Mouse (Mus musculus) telencephalon, adult 2 months (tissue): Measurements from ENCODE around the gene Ccdc14.
"Not testable (repeated sequence)": the region's sequence is repeated elsewhere in the genome, so short reads cannot be mapped to it uniquely, and the experiment has no call there.

Source experiments
- DNase-seq: peaks from one replicate; pipeline ENCODE4 v3.0.0-alpha.2; 2011; ENCODE audit warnings: low read depth, low spot score

Ccdc14 gene

DNA sequence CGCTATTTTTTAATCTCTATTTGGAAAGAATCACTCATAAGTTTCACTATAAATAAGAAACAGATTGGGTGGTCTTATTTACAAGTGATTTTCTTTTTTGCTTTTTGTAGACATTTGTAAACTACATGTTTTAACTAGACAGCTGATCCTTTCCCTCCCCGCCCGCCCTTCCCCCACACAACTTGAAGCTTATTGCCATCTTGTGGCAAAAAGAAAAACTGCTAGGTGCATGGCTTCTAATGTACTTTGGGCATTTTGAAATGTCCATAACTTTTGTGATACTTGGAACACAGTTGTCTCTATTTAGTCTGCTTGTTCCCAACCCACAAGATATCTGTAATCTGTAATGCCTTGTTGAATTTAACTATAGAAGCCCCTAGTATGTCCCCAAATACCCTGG lies 21.1 kb downstream of the Ccdc14 start:
- DNase-seq: no peak

- DNase-seq: no peak
These were observed 34.7 kb downstream of the Ccdc14 start for GRCm38 (mm10) chr16:34725156-34725555.

GRCm38 (mm10) chr16:34728610-34729009 lies 38.2 kb downstream of the Ccdc14 start:
- not testable (repeated sequence) for DNase-seq

DNA sequence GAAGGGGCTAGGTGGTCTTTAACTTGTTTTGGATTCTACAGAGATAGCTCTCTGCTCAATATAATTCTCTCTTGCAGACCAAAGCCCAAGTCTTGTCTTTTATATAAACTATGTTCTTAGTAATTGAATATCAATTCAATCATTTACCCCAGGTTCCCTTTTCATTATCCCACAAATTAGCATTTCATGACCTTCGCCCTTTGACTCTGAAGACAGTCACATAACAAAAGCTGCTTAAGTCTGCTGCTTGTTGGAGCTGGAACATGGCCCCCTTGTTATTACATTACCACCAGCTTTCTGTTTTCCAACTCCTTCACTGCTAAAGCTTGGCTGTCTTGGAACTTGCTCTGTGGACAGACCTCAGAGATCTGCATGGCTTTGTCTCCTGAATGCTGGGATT lies 39.0 kb downstream of the Ccdc14 start:
- DNase-seq: no peak

DNA sequence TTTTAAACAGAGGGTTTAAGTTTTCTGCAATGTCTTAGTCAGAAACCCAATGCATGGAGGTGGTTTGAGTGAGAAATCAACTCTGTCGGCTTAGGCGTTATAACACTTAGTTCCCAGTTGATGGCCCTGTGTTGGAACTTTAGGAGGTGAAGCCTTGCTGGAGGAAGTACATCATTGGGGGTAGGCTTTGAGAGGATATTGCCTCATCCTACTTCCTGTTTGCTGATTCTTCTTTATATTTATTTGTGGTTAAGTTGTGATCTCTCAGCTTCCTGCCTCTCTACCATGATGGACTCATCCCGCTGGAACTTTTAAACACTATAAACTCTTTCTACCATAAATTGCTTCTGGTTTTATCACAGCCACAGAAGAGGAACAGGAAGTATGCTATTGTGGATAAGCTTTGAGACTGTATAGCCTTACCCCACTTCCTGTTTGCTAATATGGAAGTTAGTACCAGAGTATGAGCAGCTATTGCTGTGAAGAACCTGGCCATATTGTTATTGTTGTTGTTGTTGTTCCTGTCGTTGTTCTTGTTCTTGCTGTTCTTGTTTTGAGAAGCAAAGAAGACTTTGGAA lies 48.3 kb downstream of the Ccdc14 start:
- no peak for DNase-seq

GRCm38 (mm10) chr16:34742930-34743329 lies 52.5 kb downstream of the Ccdc14 start:
- DNase-seq: no peak

DNA sequence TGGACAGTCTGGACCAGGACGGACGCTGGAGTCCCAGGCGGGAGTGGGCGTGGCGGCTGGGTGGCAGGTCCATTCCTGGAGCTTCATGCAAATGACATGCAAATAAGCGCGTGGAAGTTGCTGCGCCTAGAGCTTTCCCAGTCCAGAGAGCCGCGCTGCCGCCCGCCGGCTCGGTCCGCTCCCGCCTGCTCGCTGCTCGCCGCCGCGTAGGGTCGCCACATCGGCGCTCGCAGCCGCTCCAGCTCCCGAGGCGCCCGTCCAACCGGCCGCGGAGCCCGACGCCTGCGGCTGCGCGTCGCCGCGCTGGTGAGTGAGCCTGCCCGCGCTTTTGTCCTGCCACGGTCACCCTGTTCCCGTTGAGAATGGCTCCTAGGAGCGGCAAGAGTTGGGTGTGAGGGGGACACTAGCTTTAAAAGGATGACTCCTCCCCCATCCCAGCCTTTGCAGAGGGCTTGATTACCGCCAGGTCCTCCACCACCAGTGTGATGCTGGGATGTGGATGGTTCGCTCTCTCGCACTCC lies 54.7 kb downstream of the Ccdc14 start, which contains the start of gene Mylk:
Gene Mylk (plus strand): TSS at position 146 of the 521 bp plus-strand sequence.
- peak; percentile 6 for DNase-seq

GRCm38 (mm10) chr16:34748081-34748720 lies 57.8 kb downstream of the Ccdc14 start:
- DNase-seq: no peak

- DNase-seq: no peak
These were observed 59.1 kb downstream of the Ccdc14 start for GRCm38 (mm10) chr16:34749536-34749935.

GRCm38 (mm10) chr16:34752026-34752425 lies 61.6 kb downstream of the Ccdc14 start:
- DNase-seq: no peak

- DNase-seq: no peak
These were observed 62.6 kb downstream of the Ccdc14 start for GRCm38 (mm10) chr16:34752977-34753376.

- no peak for DNase-seq
These were observed 66.6 kb downstream of the Ccdc14 start for GRCm38 (mm10) chr16:34756991-34757390.

GRCm38 (mm10) chr16:34758205-34758604 lies 67.8 kb downstream of the Ccdc14 start:
- no peak for DNase-seq

DNA sequence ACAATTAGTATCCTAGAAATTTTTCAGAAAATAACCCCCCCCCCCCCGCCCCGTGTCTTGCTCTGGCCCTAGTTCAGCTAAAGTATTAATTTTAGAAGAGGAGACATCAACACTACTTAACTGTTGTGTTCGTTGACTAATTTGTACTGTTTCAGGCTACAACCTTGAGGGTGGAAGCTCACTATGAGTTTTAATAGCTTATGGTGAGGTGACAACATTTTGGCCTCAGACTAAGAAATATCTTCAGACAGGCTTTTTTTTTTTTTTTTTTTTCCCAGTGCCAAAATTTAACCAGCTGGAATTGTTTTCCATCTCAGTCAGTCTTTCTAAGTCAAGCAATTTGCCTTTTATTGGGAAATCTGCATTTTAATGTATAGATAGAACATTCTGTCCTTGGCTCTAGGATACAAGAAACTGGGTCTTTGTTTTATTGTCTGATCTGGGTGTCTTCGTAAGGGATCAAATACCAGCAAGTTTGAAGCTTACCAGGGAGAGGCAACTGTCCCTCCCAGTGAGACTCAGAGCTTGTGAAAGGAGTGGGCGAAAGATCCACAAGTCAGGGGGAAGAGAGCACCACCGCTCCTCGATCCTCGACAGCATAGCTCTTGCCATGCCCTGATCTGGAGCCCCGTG lies 73.7 kb downstream of the Ccdc14 start:
- no peak for DNase-seq

- DNase-seq: no peak
These were observed 75.2 kb downstream of the Ccdc14 start for GRCm38 (mm10) chr16:34765666-34766065.

GRCm38 (mm10) chr16:34766193-34766592 lies 75.8 kb downstream of the Ccdc14 start:
- DNase-seq: no peak

- no peak for DNase-seq
These were observed 77.0 kb downstream of the Ccdc14 start for GRCm38 (mm10) chr16:34767443-34767842.

- DNase-seq: no peak
These were observed 78.0 kb downstream of the Ccdc14 start for GRCm38 (mm10) chr16:34768436-34768835.

DNA sequence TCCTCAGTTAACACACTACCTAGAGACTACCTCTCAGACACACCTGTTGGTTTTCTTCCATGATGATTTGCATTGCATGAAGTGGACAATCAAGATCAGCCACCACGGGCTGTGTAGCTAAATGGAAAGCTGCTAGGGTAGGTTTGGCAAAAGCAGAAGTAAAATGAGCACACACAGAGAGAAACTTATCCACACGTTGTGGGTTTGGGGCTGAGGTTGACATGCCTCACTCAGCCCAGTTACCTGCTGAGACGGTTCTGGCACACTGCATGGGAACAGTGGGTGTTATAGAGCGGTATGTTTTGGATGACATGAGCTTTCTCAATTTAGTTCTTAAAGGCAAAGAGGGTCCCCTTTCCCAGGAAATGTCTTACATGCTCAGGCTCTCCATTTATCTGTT lies 79.7 kb downstream of the Ccdc14 start:
- no peak for DNase-seq

GRCm38 (mm10) chr16:34772445-34773032 lies 82.1 kb downstream of the Ccdc14 start:
- DNase-seq: peak; percentile 10
